Mouse (Mus musculus): ENCODE measurements around the gene Pcca. TPM values are rescaled to one million over a fixed set of nuclear protein-coding genes. Genes with fewer than 3 reads are reported as not detected.

The Pcca gene
- total RNA-seq, 4 experiments from 2014 or later = 37.4 to 44.9 (median 44.0) TPM

- no peak for DNase-seq (ENCODE audit: low spot score in 2 of 2)
Measured at GRCm38 (mm10) chr14:122736806-122737205, 202.7 kb downstream of the Pcca start.

GRCm38 (mm10) chr14:122747860-122748842 lies 214.0 kb downstream of the Pcca start:
- DNase-seq (ENCODE audit: low spot score in 2 of 2) = no peak

GRCm38 (mm10) chr14:122751552-122751951 lies 217.4 kb downstream of the Pcca start:
- no peak for DNase-seq (ENCODE audit: low spot score in 2 of 2)

- no peak for DNase-seq (ENCODE audit: low spot score in 2 of 2)
Measured at GRCm38 (mm10) chr14:122753278-122753677, 219.2 kb downstream of the Pcca start.

GRCm38 (mm10) chr14:122754311-122754710 lies 220.2 kb downstream of the Pcca start:
- no peak for DNase-seq (ENCODE audit: low spot score in 2 of 2)

GRCm38 (mm10) chr14:122755559-122755958 lies 221.4 kb downstream of the Pcca start:
- DNase-seq (ENCODE audit: low spot score in 2 of 2) = no peak

GRCm38 (mm10) chr14:122756671-122757070 lies 222.5 kb downstream of the Pcca start:
- DNase-seq (ENCODE audit: low spot score in 2 of 2) = no peak

- no peak for DNase-seq (ENCODE audit: low spot score in 2 of 2)
Measured at GRCm38 (mm10) chr14:122759890-122760289, 225.8 kb downstream of the Pcca start.

- no peak for DNase-seq (ENCODE audit: low spot score in 2 of 2)
Measured at GRCm38 (mm10) chr14:122760803-122761202, 226.7 kb downstream of the Pcca start.

- DNase-seq (ENCODE audit: low spot score in 2 of 2) = no peak
Measured at GRCm38 (mm10) chr14:122762603-122763002, 228.5 kb downstream of the Pcca start.

- no peak for DNase-seq (ENCODE audit: low spot score in 2 of 2)
Measured at GRCm38 (mm10) chr14:122765951-122766350, 231.8 kb downstream of the Pcca start.

GRCm38 (mm10) chr14:122766448-122766847 lies 232.3 kb downstream of the Pcca start:
- no peak for DNase-seq (ENCODE audit: low spot score in 2 of 2)

GRCm38 (mm10) chr14:122784701-122785100 lies 250.6 kb downstream of the Pcca start:
- no peak for DNase-seq (ENCODE audit: low spot score in 2 of 2)

- DNase-seq (ENCODE audit: low spot score in 2 of 2) = no peak
Measured at GRCm38 (mm10) chr14:122788199-122788598, 254.1 kb downstream of the Pcca start.

GRCm38 (mm10) chr14:122790111-122790510 lies 256.0 kb downstream of the Pcca start:
- DNase-seq (ENCODE audit: low spot score in 2 of 2) = no peak

- DNase-seq (ENCODE audit: low spot score in 2 of 2) = no peak
Measured at GRCm38 (mm10) chr14:122793368-122793767, 259.2 kb downstream of the Pcca start.

GRCm38 (mm10) chr14:122800296-122800695 lies 266.2 kb downstream of the Pcca start:
- no peak for DNase-seq (ENCODE audit: low spot score in 2 of 2)

GRCm38 (mm10) chr14:122821002-122821401 lies 286.9 kb downstream of the Pcca start:
- no peak for DNase-seq (ENCODE audit: low spot score in 2 of 2)

- DNase-seq (ENCODE audit: low spot score in 2 of 2) = no peak
Measured at GRCm38 (mm10) chr14:122823791-122824190, 289.7 kb downstream of the Pcca start.

- no peak for DNase-seq (ENCODE audit: low spot score in 2 of 2)
Measured at GRCm38 (mm10) chr14:122825464-122825863, 291.3 kb downstream of the Pcca start.

GRCm38 (mm10) chr14:122830433-122830832 lies 296.3 kb downstream of the Pcca start:
- DNase-seq (ENCODE audit: low spot score in 2 of 2) = no peak

- no peak for DNase-seq (ENCODE audit: low spot score in 2 of 2)
Measured at GRCm38 (mm10) chr14:122833666-122834065, 299.5 kb downstream of the Pcca start.

- no peak for DNase-seq (ENCODE audit: low spot score in 2 of 2)
Measured at GRCm38 (mm10) chr14:122834753-122835152, 300.6 kb downstream of the Pcca start.

Data from layer of hippocampus, adult 8-10 months (tissue).